Mouse (Mus musculus) left cerebral cortex, adult 18-20 months (tissue): ENCODE results near the gene Gabarap. TPM values are rescaled to one million over a fixed set of nuclear protein-coding genes. Genes with fewer than 3 reads are reported as not detected.

Experiments used
- DNase-seq, 2 experiments: peaks; one replicate each; pipeline ENCODE4 v3.0.0; 2021 to 2022; ENCODE audit warnings: low spot score in 2 of 2, mixed read lengths in 1 of 2
- microRNA-seq, 2 experiments: library from miRNA; unstranded; fragments of <30 nt; microRNA quantifications; one replicate each; pipeline ENCODE4 v1.2.0; 2021
- total RNA-seq, 2 experiments: library from RNA; stranded (reverse); gene quantifications; 2 replicates each; pipeline ENCODE4 v1.2.3; 2021

Gene Gabarap
- total RNA-seq, 2 experiments from 2014 or later, result 231 to 236 TPM

- no peak for DNase-seq
These were observed 51.6 kb downstream of the Gabarap start for GRCm38 (mm10) chr11:70042309-70043085.

- DNase-seq, result peak in 1 of 2 experiments; percentile 3
These were observed 52.7 kb downstream of the Gabarap start for GRCm38 (mm10) chr11:70043665-70044064.

Small RNAs within 50 kb of the gene (microRNA-seq; reads per million reads assigned to microRNA genes)
- gene Gm44349 (0 reads per million in 2 experiments), gene Mir324 (5,663 to 7,388 reads per million in 2 experiments)

Other genes with a start within 250 kb of the Gabarap start
- gene Polr2a, start 232.5 kb upstream of the Gabarap start, total RNA-seq, result 10 to 100 TPM; 44.2 to 46.2 TPM
- not detected for gene Slc35g3, start 229.2 kb upstream of the Gabarap start, total RNA-seq
- gene Zbtb4, start 225.2 kb upstream of the Gabarap start, total RNA-seq, result 100 to 1,000 TPM; 146 to 156 TPM
- gene Chrnb1, start 195.2 kb upstream of the Gabarap start, total RNA-seq, result 1 to 10 TPM; 1.2 TPM
- 10 to 100 TPM; 17.1 to 18.5 TPM for gene Fgf11, start 189.3 kb upstream of the Gabarap start, total RNA-seq
- under 1 TPM in 1 of 2 experiments, not detected in 1; 0.26 TPM for gene Tmem102, start 185.5 kb upstream of the Gabarap start, total RNA-seq
- not detected for gene Gm39566, start 175.8 kb upstream of the Gabarap start, total RNA-seq
- gene Spem2, start 172.7 kb upstream of the Gabarap start, total RNA-seq, result not detected
- gene Spem1, start 169.0 kb upstream of the Gabarap start, total RNA-seq, result not detected
- 100 to 1,000 TPM; 215 to 224 TPM for gene Nlgn2, start 153.4 kb upstream of the Gabarap start, total RNA-seq
- 100 to 1,000 TPM; 120 to 143 TPM for gene Tmem256, start 152.6 kb upstream of the Gabarap start, total RNA-seq
- 10 to 100 TPM; 15.6 to 17.7 TPM for gene Plscr3, start 144.8 kb upstream of the Gabarap start, total RNA-seq
- gene Tnk1, start 132.4 kb upstream of the Gabarap start, total RNA-seq, result under 1 TPM in 1 of 2 experiments, not detected in 1; 0.14 TPM
- not detected for gene Tmem95, start 113.1 kb upstream of the Gabarap start, total RNA-seq
- gene Kctd11, start 109.7 kb upstream of the Gabarap start, total RNA-seq, result 1 to 10 TPM; 1.2 to 1.4 TPM
- gene Acap1, start 95.6 kb upstream of the Gabarap start, total RNA-seq, result under 1 TPM in 1 of 2 experiments, not detected in 1; 0.14 TPM
- under 1 TPM; 0.35 to 0.72 TPM for gene 2810408A11Rik, start 90.2 kb upstream of the Gabarap start, total RNA-seq
- gene Neurl4, start 90.1 kb upstream of the Gabarap start, total RNA-seq, result 100 to 1,000 TPM; 116 to 118 TPM
- 10 to 100 TPM; 33.0 to 33.4 TPM for gene Gps2, start 77.3 kb upstream of the Gabarap start, total RNA-seq
- 100 to 1,000 TPM; 431 to 468 TPM for gene Eif5a, start 69.2 kb upstream of the Gabarap start, total RNA-seq
- 1 to 10 TPM; 4.6 to 6.5 TPM for gene Ybx2, start 55.3 kb upstream of the Gabarap start, total RNA-seq
- gene Slc2a4, start 43.0 kb upstream of the Gabarap start, total RNA-seq, result 1 to 10 TPM; 4.9 to 6.4 TPM
- gene Cldn7, start 26.4 kb upstream of the Gabarap start, total RNA-seq, result not detected
- 100 to 1,000 TPM; 111 to 121 TPM for gene Ctdnep1, start 10.0 kb upstream of the Gabarap start, total RNA-seq
- gene Elp5, start 8.6 kb upstream of the Gabarap start, total RNA-seq, result 10 to 100 TPM; 78.8 to 87.3 TPM
- gene Phf23, start 4.6 kb downstream of the Gabarap start, total RNA-seq, result 10 to 100 TPM; 52.6 to 53.8 TPM
- 10 to 100 TPM; 28.6 to 32.9 TPM for gene Dvl2, start 9.5 kb downstream of the Gabarap start, total RNA-seq
- 10 to 100 TPM; 55.6 to 57.9 TPM for gene Acadvl, start 24.3 kb downstream of the Gabarap start, total RNA-seq
- gene Dlg4, start 25.8 kb downstream of the Gabarap start, total RNA-seq, result 100 to 1,000 TPM; 718 to 731 TPM
- 1 to 10 TPM; 2.2 to 3.8 TPM for gene Asgr1, start 62.9 kb downstream of the Gabarap start, total RNA-seq
- not detected for gene Asgr2, start 101.5 kb downstream of the Gabarap start, total RNA-seq
- gene Mgl2, start 139.2 kb downstream of the Gabarap start, total RNA-seq, result 1 to 10 TPM; 1.0 TPM
- gene Clec10a, start 165.1 kb downstream of the Gabarap start, total RNA-seq, result 1 to 10 TPM; 2.6 to 4.0 TPM
- 10 to 100 TPM; 34.2 to 35.5 TPM for gene Slc16a11, start 221.6 kb downstream of the Gabarap start, total RNA-seq
- 1 to 10 TPM; 5.2 to 8.0 TPM for gene Slc16a13, start 229.9 kb downstream of the Gabarap start, total RNA-seq
- gene Bcl6b, start 238.7 kb downstream of the Gabarap start, total RNA-seq, result 1 to 10 TPM; 1.2 to 3.2 TPM
- 10 to 100 TPM; 44.6 to 47.2 TPM for gene 0610010K14Rik, start 246.8 kb downstream of the Gabarap start, total RNA-seq
- 1 to 10 TPM; 3.0 to 4.8 TPM for gene Gm21988, start 248.7 kb downstream of the Gabarap start, total RNA-seq
- 100 to 1,000 TPM; 269 to 280 TPM for gene Rnasek, start 248.7 kb downstream of the Gabarap start, total RNA-seq